Mouse (Mus musculus) liver, adult 2 months (tissue): Measurements from ENCODE around the gene Osbpl10. TPM values are rescaled to one million over a fixed set of nuclear protein-coding genes. Genes with fewer than 3 reads are reported as not detected.

Experiments
- DNase-seq: peaks from one replicate; pipeline ENCODE4 v3.0.0-alpha.2; 2011; ENCODE audit warnings: low read depth, low spot score; ENCODE audit errors: extremely low read depth
- H3K27ac ChIP-seq: fragments of 200-500 bp; replicated peaks from 2 replicates; pipeline ENCODE4 v1.5.1; 2012; ENCODE audit warnings: low read depth, mild to moderate bottlenecking, control low read depth, inconsistent platforms, low read length; ENCODE audit not compliant: insufficient read depth
- H3K27me3 ChIP-seq: fragments of 200-500 bp; 2 replicates; pipeline ENCODE4 v1.6.1; 2012; ENCODE audit warnings: mild to moderate bottlenecking, moderate library complexity, low read length, inconsistent platforms; ENCODE audit not compliant: control insufficient read depth, insufficient read depth
- H3K36me3 ChIP-seq: fragments of 200-500 bp; 2 replicates; pipeline ENCODE4 v1.6.1; 2012; ENCODE audit warnings: low read length, inconsistent platforms; ENCODE audit not compliant: control insufficient read depth, insufficient read depth
- H3K4me1 ChIP-seq: fragments of 200-500 bp; 2 replicates; pipeline ENCODE4 v1.6.1; 2011; ENCODE audit warnings: low read length; ENCODE audit not compliant: control insufficient read depth, insufficient read depth
- H3K4me3 ChIP-seq: fragments of 200-500 bp; 2 replicates; pipeline ENCODE4 v1.5.1; 2011; ENCODE audit warnings: low read depth, mild to moderate bottlenecking, control low read depth, low read length, moderate library complexity; ENCODE audit not compliant: insufficient read depth
- H3K79me2 ChIP-seq: fragments of 200-500 bp; 2 replicates; pipeline ENCODE4 v1.6.1; 2012; ENCODE audit warnings: inconsistent platforms, mild to moderate bottlenecking, low read length, moderate library complexity; ENCODE audit not compliant: control insufficient read depth, insufficient read depth
- H3K9ac ChIP-seq: fragments of 200-500 bp; 2 replicates; pipeline ENCODE4 v1.6.1; 2012; ENCODE audit warnings: low read depth, mild to moderate bottlenecking, control low read depth, inconsistent platforms, low read length
- CTCF ChIP-seq: fragments of 200-500 bp; IDR thresholded peaks from 2 replicates; pipeline ENCODE4 v1.5.1; 2011; ENCODE audit warnings: low read depth, low read length, control low read depth
- POLR2A ChIP-seq: fragments of 200-500 bp; IDR thresholded peaks from 2 replicates; pipeline ENCODE4 v1.6.1; 2011; ENCODE audit warnings: low read length, control low read depth; ENCODE audit not compliant: insufficient read depth; ENCODE audit errors: extremely low read depth
- WGBS: fragments of 180-500 bp; shearing (Covaris S2); methylation state at CpG from one replicate; pipeline ENCODE4 v1.1.7; 2018; 5-methylcytosine and 5-hydroxymethylcytosine counted together
- polyA plus RNA-seq: library from polyadenylated mRNA; depleted of rRNA; stranded (reverse); fragments of >200 nt; gene quantifications from 2 replicates; pipeline ENCODE4 v1.2.3, GENCODE M21; 2012
- total RNA-seq: library from RNA; depleted of rRNA; stranded (reverse); fragments of >200 nt; gene quantifications from 2 replicates; pipeline ENCODE4 v1.2.3, GENCODE M21; 2014

Gene Osbpl10
- total and polyA plus RNA-seq, 2 experiments = 0.28 to 0.82 TPM

GRCm38 (mm10) chr9:115229676-115230075 lies 251.3 kb downstream of the Osbpl10 start:
- Histone ChIP-seq H3K27ac (no peak overlapping the region), H3K36me3 (no peaks in the 10 kb centered on the region), H3K4me1 (no peaks in the 10 kb centered on the region), H3K27me3 (no peaks in the 10 kb centered on the region), H3K79me2 (no peaks in the 10 kb centered on the region), H3K9ac (no peak overlapping the region), H3K4me3 (no peak overlapping the region)
- WGBS = 89% methylated on average over 10 of the region's 10 CpGs
- TF ChIP-seq POLR2A (no peak), CTCF (no peak)
- DNase-seq = no peak

DNA sequence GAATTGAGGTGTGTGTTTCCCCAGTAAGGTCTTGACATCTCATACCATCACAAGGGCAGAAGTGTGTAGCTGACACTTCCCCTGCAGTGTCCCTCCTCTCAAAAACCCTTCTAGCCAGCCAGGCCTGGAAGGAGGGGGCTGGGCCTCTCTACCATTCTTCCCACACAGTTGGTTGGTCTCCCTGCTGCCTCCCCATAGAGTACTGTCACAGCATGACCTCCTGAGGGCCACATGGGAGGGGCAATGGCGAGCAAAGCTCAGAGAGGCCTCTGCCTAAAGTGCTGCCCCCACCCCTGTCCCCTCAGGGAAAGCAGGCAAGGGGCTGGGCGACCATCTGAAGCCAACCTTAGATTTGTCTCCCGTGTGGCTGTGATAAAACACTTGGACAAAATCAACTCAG lies 251.8 kb downstream of the Osbpl10 start:
- 74% methylated on average over 3 of the region's 3 CpGs for WGBS
- no peak overlapping the region for H3K9ac ChIP-seq
- no peaks in the 10 kb centered on the region for H3K36me3 ChIP-seq
- no peaks in the 10 kb centered on the region for H3K79me2 ChIP-seq
- H3K27me3 ChIP-seq = no peaks in the 10 kb centered on the region
- no peaks in the 10 kb centered on the region for H3K4me1 ChIP-seq
- TF ChIP-seq POLR2A (no peak), CTCF (no peak)
- H3K4me3 ChIP-seq = no peak overlapping the region
- no peak overlapping the region for H3K27ac ChIP-seq
- DNase-seq = no peak

DNA sequence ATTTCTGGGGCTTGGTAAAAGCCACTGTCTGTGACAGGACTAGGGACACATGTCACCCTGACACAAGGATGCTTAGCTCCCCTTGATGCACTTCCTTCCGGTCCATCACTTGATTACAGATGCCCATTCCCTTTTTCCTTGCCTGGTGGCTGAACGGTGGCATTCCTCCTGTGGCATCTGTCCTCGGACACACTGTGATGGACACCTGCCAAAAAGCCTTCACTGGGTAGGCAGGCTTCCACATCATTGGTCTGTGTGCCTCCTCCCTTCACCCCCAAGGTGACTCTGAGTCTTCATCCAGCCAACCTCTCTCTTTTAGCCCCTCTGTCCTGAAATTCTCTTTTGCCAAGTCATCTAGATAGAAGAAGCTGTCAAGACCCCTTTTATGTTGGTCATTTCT lies 253.1 kb downstream of the Osbpl10 start:
- 86% methylated on average over 3 of the region's 3 CpGs for WGBS
- no peaks in the 10 kb centered on the region for H3K79me2 ChIP-seq
- no peak overlapping the region for H3K9ac ChIP-seq
- DNase-seq = no peak
- H3K27ac ChIP-seq = no peak overlapping the region
- peaks cover 2% of the 10 kb centered on the region; the same call in 1 of the 2 replicates for H3K4me1 ChIP-seq
- H3K4me3 ChIP-seq = no peak overlapping the region
- H3K27me3 ChIP-seq = no peaks in the 10 kb centered on the region
- TF ChIP-seq POLR2A (no peak), CTCF (no peak)
- H3K36me3 ChIP-seq = no peaks in the 10 kb centered on the region

GRCm38 (mm10) chr9:115233721-115234120 lies 255.4 kb downstream of the Osbpl10 start:
- no peak overlapping the region for H3K27ac ChIP-seq
- WGBS = 86% methylated on average over 5 of the region's 5 CpGs
- TF ChIP-seq CTCF (no peak), POLR2A (no peak)
- no peak for DNase-seq
- no peak overlapping the region for H3K4me3 ChIP-seq
- H3K4me1 ChIP-seq = peaks cover 2% of the 10 kb centered on the region; the same call in 1 of the 2 replicates
- H3K79me2 ChIP-seq = no peaks in the 10 kb centered on the region
- no peaks in the 10 kb centered on the region for H3K36me3 ChIP-seq
- H3K9ac ChIP-seq = no peak overlapping the region
- H3K27me3 ChIP-seq = no peaks in the 10 kb centered on the region

DNA sequence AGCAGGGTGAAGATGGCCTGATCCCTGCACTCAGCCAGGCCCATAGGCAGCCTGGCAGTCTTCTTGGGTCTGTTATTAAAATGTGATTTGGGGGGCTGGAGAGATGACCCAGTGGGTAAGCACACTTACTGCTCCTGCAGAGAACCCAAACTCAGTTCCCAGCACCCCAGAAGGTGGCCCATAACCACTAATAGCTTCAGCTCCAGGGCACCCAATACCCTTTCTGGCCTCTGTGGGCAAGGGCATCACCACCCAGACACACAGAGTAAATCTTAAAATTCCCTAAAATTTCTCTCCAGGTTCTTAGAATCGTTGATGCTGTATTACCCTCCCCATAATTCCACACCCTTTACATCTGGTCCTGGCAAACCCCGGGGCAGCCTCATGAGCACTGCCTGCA lies 256.2 kb downstream of the Osbpl10 start:
- Histone ChIP-seq H3K9ac (no peak overlapping the region), H3K4me3 (no peak overlapping the region), H3K36me3 (no peaks in the 10 kb centered on the region), H3K79me2 (no peaks in the 10 kb centered on the region), H3K27ac (no peak overlapping the region), H3K27me3 (no peaks in the 10 kb centered on the region), H3K4me1 (peaks cover 2% of the 10 kb centered on the region; the same call in 1 of the 2 replicates)
- DNase-seq = no peak
- TF ChIP-seq CTCF (no peak), POLR2A (no peak)
- 95% methylated on average over 2 of the region's 2 CpGs for WGBS

GRCm38 (mm10) chr9:115236352-115236841 lies 258.0 kb downstream of the Osbpl10 start:
- Histone ChIP-seq H3K79me2 (no peaks in the 10 kb centered on the region), H3K9ac (no peak overlapping the region), H3K36me3 (peaks cover 6% of the 10 kb centered on the region; the same call in 1 of the 2 replicates), H3K4me1 (peaks cover 2% of the 10 kb centered on the region; the same call in 1 of the 2 replicates), H3K27me3 (no peaks in the 10 kb centered on the region), H3K4me3 (no peak overlapping the region), H3K27ac (no peak overlapping the region)
- 26% methylated on average over 8 of the region's 8 CpGs for WGBS
- peak; percentile 43 for DNase-seq
- TF ChIP-seq POLR2A (no peak), CTCF (no peak)
